Mouse (Mus musculus): ENCODE measurements around the gene Atxn1.

The Atxn1 gene

GRCm38 (mm10) chr13:45530754-45531153, 434.1 kb downstream of the Atxn1 start:
- DNase-seq (ENCODE audit: low read depth, low spot score), result peak; percentile 80

GRCm38 (mm10) chr13:45528787-45529186, 436.0 kb downstream of the Atxn1 start:
- no peak for DNase-seq (ENCODE audit: low read depth, low spot score)

DNA sequence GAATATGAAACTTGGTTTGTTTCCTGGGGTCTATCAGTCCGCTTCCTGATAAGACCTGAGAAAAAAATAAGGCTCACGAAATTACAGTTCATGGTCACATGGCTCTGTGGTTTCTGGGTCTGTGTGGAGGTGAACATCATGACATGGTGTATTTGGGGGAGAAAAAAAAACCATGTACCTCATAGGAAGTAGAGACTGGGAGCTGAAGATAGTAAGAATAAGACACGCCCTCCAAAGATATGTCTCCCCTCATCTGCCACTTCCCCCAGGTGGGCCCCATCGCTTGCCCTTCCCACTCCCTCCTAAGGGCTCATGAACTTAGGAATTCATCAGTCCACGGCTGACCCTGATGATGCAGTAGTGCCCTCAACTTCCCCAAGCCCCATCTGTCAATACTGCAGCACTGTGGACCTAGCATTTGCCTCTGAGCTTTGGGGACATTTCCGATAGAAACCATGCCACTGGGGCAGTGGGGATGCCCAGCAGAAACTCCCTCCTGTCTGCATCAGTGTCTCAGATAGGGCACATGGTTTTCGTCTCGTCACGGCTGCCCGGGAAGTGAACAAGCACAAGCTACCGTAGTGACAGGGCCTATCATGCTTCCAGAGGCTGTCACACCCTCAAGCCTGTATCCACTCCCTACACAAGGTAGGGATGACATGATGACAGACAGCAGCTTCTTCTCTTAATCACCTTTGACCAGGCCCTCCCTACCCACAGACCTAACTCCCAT, 437.4 kb downstream of the Atxn1 start:
- no peak for DNase-seq (ENCODE audit: low read depth, low spot score)

- no peak for DNase-seq (ENCODE audit: low read depth, low spot score)
Measured at GRCm38 (mm10) chr13:45526230-45526629, 438.6 kb downstream of the Atxn1 start.

GRCm38 (mm10) chr13:45524791-45525435, 439.9 kb downstream of the Atxn1 start:
- DNase-seq (ENCODE audit: low read depth, low spot score), result peak; percentile 27

DNA sequence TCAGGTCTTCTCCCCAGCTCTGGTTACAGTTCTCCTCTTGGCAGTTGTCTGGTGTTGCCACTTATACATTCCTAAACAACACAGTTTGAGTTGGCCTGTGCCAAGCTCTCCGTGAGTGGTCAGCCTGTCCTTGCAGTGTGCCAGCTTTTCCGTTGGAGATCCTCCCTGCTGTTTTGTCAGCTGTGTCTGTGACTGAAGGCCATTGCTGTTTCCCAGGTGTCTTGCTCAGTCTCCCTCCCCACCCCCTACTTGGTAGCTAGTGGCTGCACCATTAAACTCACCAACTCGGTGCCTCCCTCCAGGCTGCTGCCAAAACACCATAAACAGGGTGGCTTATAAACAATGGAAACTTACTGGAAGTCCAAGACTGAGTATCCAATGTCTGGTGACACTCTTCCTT, 440.5 kb downstream of the Atxn1 start:
- DNase-seq (ENCODE audit: low read depth, low spot score), result peak; percentile 57

- DNase-seq (ENCODE audit: low read depth, low spot score), result no peak
Measured at GRCm38 (mm10) chr13:45516501-45517393, 448.1 kb downstream of the Atxn1 start.

- no peak for DNase-seq (ENCODE audit: low read depth, low spot score)
Measured at GRCm38 (mm10) chr13:45514832-45515422, 449.9 kb downstream of the Atxn1 start.

GRCm38 (mm10) chr13:45514115-45514514, 450.7 kb downstream of the Atxn1 start:
- DNase-seq (ENCODE audit: low read depth, low spot score), result no peak

- peak; percentile 53 for DNase-seq (ENCODE audit: low read depth, low spot score)
Measured at GRCm38 (mm10) chr13:45513009-45513984, 451.5 kb downstream of the Atxn1 start.

DNA sequence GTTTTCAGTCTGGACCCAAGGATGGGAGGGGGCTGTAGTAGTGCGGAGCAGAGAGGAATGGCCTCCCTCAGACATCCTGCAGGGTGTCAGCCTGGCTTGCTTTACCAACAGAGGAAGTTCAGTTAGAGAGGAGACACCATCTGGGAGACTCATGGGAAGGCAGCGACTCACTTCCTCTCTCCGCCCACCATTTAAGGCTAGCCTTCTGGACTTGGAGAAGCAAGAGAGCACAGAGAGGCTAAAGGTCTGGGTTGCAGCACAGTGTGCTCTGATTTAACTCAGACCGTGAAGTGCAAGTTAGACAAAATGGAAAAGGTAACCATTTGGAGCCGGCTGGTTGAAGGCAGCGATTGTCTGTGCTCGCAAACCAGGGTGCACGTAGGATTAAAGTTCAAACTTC, 452.3 kb downstream of the Atxn1 start:
- peak; percentile 89 for DNase-seq (ENCODE audit: low read depth, low spot score)

DNA sequence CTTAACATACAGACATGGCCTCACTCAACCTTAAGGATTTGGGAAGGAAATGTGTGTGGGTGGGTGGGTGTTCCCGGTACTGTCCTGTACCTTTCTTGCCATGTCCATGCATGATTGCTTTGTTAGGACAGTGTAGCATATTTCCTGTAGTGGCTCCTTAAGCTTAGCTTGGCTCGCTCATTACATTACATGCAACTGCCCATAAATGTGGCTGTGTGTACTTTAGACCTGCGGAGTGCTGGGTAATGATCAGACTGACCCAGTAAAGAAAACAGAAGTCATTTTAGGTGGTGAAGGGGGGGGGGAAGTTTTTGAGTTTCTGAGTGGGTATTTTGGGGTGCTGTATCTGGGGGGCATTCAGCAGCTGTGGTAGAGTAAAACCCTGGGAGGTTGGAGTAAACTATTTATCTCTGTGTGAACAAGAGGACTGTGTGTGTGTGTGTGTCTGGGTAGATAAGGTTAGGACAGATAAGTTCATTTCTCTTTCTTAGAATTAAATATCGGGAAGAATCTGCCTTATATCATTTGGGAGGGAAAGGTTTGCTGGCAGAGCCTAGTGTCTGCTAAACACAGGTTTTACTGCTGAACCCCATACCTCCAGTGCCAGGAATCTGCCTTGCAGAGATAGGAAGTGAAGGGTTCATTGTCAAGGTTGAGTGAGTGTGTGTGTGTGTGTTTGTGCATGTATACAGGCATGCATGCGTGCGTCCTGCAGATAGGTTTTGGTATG, 452.9 kb downstream of the Atxn1 start:
- no peak for DNase-seq (ENCODE audit: low read depth, low spot score)

DNA sequence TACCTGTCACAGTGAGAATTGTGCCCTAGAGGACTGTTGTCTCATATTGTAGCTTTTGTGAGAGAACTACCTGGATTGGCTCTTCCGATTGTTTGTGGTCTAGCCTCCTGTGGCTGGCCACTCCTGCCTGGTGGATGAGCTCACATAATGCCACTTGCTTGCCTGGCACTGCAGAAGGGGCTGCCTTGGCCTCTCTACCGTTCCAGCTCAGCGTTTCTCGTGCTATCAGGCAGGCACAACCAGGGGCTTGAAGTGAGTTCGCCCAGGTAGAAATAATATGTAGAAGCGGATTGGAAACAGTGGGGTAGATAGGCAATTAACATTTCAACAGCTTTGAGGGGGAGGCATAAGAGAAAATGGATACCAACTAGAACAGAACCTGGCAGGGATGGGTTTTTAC, 455.4 kb downstream of the Atxn1 start:
- no peak for DNase-seq (ENCODE audit: low read depth, low spot score)

- no peak for DNase-seq (ENCODE audit: low read depth, low spot score)
Measured at GRCm38 (mm10) chr13:45508495-45508894, 456.3 kb downstream of the Atxn1 start.

GRCm38 (mm10) chr13:45507274-45508229, 457.3 kb downstream of the Atxn1 start, which contains the start of gene Gmpr:
Gene Gmpr (plus strand): TSS chr13:45507444.
- peak; percentile 51 for DNase-seq (ENCODE audit: low read depth, low spot score)

DNA sequence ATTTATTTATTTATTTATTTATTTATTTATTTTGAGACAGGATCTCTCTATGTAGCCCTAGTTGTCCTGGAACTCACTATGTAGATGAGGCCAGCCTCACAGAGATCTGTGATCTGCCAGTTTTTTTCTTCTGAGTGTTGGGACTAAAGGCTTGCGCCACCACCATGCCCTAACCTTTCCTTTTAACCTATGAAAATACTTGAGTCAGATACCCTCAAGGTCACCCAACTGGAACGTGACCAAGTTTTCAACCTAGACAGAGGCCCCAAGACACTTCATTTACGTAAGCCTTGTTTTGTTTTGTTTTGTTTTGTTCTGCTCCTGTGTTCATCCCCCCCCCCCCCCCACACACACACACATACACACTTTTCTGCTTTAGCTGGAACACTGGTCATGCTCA, 459.3 kb downstream of the Atxn1 start:
- DNase-seq (ENCODE audit: low read depth, low spot score), result no peak

DNA sequence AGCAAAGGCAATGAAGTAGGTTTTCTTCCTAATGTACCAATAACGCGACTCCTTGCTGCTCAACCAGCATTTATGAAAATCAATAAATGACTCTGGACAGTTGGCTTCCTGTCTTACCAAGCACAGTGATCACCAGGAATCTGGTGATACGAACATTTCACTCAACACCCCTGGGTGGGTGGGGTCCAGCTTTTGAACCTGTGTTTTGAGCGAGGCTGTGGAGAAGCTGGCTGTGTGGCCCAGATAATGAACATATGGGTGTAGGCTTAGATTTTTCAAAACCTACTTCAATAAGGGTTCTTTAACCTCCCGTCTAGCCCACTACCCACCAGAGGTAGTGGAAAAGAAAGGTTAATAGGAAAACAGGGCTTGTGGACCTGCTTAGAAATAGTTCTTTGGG, 462.0 kb downstream of the Atxn1 start:
- no peak for DNase-seq (ENCODE audit: low read depth, low spot score)

- no peak for DNase-seq (ENCODE audit: low read depth, low spot score)
Measured at GRCm38 (mm10) chr13:45499906-45500305, 464.9 kb downstream of the Atxn1 start.
